Mouse (Mus musculus): ENCODE measurements around the gene Uap1.

GRCm38 (mm10) chr1:170149756-170150155 is 25.0 kb downstream of the Uap1 start:
- no peak for TF ChIP-seq CTCF (IDR thresholded peaks at IDR 0.05; ENCODE audit: low read depth)
- TF ChIP-seq EP300 (IDR thresholded peaks at IDR 0.05; ENCODE audit: low read depth): no peak
